Mouse (Mus musculus) 416B (cell line): ENCODE results near the gene Brf1.

ENCODE experiments used
- DNase-seq: peaks from one replicate; pipeline ENCODE4 v3.0.0; 2011; ENCODE audit warnings: low read depth

Brf1 gene

GRCm38 (mm10) chr12:113000294-113001132, at the start of gene Brf1:
Gene Brf1 (minus strand): TSS chr12:113000704.
- DNase-seq, result peak; percentile 98

DNA sequence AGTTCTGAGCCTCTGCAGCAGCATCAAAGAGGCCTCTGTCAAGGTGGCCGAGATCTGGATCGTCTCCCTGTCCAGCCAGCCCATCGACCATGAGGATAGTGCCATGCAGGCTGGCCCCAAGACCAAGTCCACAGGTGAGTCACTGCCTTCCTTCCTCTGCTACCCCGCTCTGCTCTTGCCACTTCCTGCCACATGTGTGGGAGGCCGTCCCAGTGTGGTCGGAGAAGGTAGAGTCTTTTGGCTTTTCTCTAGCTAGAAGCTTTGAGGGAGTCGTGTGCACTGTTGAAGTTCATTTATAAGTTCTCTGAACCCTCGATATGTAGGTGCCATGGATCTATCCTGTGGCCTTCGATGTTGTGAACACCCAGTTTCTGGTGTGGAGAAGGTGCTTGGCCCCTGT, 49.3 kb upstream of the Brf1 start:
- peak; percentile 86 for DNase-seq

- DNase-seq, result no peak
These were observed 47.6 kb upstream of the Brf1 start for GRCm38 (mm10) chr12:113048103-113048502.

GRCm38 (mm10) chr12:113046861-113047260, 46.4 kb upstream of the Brf1 start:
- peak; percentile 63 for DNase-seq

DNA sequence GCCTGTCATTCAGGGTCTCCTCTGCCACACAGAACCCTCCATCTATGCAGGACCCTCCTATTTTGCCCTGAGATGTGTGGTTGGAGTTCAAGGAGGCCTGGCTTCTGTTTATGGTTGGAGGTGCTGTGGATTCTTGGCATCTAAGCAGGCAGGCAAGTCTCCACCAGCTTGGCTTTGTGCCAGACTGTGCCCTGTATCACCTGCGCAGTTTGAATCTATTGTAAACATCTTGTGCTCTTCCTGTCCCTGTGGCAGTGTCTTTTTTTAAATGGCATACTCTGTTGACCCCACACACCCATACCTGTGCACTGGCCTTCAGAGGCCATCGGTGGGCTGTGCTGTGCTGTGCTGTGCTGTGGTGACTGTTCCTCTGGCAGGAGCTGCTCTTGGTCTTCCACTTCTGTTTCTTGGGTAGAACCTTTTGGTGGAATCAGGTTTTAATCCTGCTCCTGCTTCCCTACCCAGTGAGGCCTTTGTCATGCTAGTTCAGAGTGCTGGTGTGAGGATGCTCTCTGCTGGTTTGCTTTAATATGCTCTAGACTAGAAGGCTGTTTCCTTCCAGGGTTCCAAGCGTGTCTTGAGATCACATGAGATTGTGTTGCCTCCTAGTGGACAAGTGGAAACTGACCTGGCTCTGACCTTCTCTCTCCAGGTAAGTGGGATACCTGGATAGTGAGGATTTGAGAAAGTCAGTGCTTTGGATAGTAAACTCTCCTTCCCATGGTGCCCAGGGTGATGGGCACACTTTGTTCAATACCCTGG, 44.6 kb upstream of the Brf1 start:
- peak; percentile 67 for DNase-seq

GRCm38 (mm10) chr12:113042543-113042942, 42.0 kb upstream of the Brf1 start:
- peak; percentile 48 for DNase-seq

DNA sequence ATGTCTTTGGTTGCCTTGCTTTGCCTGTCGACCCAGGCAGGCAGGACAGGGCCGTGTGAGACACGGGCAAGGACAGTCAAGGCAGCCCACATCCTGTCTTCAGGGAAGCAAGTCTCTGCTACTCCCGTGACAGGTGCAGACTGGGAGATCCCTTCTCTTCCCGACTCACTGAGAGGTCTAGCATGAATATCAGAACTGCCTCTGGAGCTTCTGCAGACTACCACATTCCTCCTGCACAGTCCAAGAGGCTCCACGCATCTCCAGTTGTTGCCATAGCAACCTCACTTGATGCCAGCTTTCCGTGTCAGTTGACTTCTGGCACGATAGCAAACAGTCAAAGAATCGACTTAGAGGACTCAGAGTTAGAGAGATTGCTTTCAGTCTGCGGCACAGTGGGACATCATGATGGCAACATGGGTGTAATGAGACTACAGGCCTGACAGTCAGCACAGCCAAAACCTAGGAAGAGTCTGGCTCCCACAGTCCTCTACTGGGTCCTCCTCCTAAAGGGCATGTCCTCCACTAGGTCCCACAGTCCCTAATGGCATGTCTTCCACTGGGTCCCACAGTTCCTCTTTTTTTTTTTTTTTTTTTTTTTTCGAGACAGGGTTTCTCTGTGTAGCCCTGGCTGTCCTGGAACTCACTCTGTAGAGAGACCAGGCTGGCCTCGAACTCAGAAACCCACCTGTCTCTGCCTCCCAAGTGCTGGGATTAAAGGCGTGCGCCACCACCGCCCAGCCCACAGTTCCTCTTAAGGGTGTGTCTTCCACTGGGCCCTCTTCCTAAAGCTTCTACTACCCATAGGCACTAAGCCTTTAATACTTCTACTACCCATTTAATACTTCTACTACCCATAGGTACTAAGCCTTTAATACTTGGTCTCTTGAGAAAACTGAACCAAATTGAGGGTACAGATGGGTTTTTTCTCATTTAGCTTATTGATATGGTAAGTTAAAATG, 41.3 kb upstream of the Brf1 start:
- DNase-seq, result no peak

DNA sequence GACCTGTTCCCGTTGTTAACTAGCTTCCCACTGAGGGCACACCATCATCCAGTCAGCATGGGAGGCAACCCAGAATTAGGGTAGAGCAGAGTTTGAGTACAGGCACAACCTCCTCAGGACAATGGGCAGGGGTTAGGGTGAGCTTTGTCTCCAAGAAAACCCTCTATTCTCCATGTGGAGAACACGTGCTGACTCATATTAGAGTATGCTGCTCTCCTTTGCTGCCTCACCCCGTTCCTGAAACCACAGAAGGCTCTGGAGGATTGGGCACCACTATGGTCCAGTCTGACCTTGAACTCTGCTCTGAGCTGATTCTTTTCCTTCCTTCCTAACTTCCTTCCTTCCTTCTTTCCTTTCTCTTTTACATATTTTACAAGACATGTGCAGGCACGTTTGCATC, 37.9 kb upstream of the Brf1 start:
- no peak for DNase-seq

GRCm38 (mm10) chr12:113036996-113037395, 36.5 kb upstream of the Brf1 start:
- DNase-seq, result no peak

DNA sequence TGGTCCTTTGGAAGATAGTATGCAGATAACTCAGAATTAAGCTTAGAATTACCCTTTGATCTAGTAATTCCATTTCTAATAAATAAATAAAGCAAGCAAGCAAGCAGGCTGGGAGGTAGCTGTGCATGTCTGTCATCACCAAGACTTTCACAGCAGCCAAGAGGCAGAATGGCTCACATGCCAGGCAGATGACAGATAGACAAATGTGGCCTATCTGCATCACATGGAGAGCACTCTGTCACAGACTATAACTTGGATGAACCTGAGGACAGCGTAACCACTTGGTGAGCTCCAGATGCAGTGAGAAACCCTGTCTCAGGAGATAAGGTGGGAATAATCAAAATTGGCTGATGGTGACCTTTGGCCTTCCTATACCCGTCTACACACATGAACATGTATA, 34.6 kb upstream of the Brf1 start:
- DNase-seq, result no peak

DNA sequence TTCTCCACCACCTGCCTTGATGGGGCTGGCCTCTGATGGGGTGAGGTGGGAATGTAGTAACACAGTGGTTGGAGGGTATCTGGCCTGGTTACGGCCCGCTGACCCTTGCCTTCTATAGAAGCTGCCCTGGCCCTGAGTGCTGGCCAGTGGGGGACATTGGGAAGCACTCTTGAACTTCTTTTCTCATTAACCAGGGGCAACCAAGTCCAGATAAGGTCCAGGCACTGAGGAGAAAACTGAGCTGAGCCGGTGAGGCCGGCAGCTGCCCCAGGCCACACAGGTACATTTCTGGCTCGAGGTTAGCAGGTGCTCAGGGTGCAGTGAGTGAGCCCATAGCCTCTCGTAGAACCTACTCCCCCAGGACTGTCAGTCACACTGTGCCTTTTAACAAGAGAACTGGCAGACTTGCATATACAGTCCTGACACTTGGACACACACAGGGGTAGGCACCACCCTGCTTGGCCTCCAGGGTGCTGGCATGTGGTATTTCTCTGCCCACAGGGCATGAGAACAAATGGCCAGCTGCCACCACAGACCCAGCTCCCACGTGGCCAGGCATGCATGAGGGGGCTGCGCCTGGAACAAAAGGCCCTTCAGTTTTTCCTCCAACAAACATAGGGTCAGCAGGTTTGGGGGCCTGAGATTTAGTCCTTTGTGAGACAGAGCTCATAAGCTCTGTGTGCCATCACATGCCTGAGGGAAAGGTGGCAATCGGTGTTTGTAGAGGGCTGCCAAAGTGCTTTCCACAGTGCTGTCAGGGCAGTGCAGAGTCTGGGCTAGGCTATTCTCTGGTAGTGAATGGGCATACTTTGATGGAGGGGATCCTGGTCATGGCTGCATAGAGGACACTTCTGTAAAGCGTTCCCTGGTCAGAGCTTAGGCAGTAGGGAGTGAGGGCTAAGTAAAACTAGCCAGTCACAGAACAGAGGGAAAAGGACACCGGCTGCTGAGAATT, 32.1 kb upstream of the Brf1 start:
- no peak for DNase-seq

DNA sequence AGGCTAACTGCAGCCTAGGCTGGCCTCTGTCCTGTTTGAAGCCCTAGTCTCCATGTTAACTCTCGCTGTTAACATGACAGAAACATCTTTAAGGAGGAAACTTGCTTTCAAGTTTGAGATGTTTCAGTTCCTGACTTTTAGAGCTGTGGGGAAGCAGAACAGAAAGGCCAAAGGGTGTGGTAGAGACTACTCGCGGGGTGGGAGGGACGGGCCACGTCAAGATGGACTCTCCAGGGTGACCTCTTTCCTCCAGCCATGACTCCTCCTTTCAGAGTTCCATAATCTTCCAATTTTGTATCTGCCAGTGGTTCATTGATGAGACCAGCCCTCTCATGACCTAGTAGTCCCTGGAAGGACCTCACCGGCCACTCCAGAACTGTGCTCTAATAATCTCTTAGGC, 30.9 kb upstream of the Brf1 start:
- no peak for DNase-seq

- peak; percentile 81 for DNase-seq
These were observed 30.5 kb upstream of the Brf1 start for GRCm38 (mm10) chr12:113030993-113031392.

DNA sequence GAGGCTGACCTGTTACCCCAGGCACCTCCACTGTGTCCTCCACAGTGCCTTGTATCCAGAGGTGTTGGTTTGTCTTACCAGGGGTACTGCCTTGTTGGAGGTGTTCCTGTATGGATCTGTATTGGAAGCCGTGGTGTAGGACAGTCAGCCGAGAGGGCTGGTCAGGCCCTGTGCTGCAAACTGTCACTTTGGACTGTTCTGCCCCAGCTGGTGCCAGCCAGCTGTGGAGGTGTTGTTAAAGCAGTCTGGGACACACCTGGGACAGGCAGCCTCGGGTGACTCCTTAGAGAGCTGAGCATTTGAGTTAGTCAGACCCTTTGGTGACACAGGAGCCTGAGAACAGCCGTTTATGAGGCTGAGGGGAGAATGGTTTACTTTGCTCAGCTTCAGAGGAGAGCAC, 29.5 kb upstream of the Brf1 start:
- no peak for DNase-seq

- DNase-seq, result no peak
These were observed 28.4 kb upstream of the Brf1 start for GRCm38 (mm10) chr12:113028898-113029297.

- no peak for DNase-seq
These were observed 27.6 kb upstream of the Brf1 start for GRCm38 (mm10) chr12:113028067-113028466.

DNA sequence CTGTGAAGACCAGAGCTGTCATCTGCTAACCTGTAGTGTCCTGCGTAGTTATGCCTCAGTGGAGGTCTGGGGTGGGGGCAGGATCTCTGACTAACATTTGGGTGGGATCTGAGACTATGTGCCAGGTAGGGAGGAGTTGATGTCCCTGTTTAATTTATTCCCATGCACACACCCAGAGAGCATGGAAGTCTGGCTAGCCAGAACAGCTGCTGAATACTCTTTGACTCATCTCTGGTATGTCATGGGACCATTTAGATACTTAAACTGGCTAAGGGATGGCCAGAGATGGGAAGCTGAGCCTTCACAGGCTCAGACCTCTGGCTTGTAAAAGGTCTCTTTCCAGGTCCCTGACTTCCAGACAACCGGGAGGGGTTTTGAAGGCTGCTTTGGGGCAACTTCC, 27.0 kb upstream of the Brf1 start:
- DNase-seq, result no peak

DNA sequence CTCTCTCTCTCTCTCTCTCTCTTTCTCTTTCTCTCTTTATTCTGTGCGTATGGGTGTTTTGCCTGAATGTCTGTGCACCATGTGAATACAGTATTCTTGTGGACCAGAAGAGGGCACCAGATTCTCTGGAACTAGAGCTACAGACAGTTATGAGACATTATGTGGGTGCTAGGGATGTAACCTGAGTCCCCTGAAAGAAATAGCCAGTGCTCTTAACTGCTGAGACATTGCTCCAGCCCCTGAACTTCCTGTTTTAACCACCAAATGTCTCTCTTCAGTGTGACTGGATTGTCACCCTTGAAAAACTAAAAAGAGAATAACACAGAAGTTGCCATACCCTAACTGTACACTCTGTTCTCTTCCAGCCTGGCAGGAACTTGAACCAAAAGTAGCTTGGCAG, 26.1 kb upstream of the Brf1 start:
- DNase-seq, result peak; percentile 79

GRCm38 (mm10) chr12:113023082-113023481, 22.6 kb upstream of the Brf1 start:
- DNase-seq, result peak; percentile 97

- DNase-seq, result no peak
These were observed 21.0 kb upstream of the Brf1 start for GRCm38 (mm10) chr12:113021488-113021887.

- DNase-seq, result no peak
These were observed 18.3 kb upstream of the Brf1 start for GRCm38 (mm10) chr12:113018763-113019162.
